Mouse (Mus musculus) forebrain, embryonic 11.5 days (tissue): Measurements from ENCODE around the gene Gm28308. TPM values are rescaled to one million over a fixed set of nuclear protein-coding genes. Genes with fewer than 3 reads are reported as not detected.
A peak's percentile ranks its signal among the peaks of the same experiment; 100 is the strongest.

Source experiments
- ATAC-seq: fragments of 200-750 bp; cut with Nextera tagmentation; replicated peaks from 2 replicates; pipeline ENCODE4 v1.8.0; 2017; ENCODE audit warnings: moderate TSS enrichment; ENCODE audit not compliant: low FRiP score
- DNase-seq: peaks from one replicate; pipeline ENCODE4 v3.0.0-alpha.2; 2017; ENCODE audit warnings: low spot score
- H3K27ac ChIP-seq: fragments of 300-500 bp; sonication (generic); 2 replicates; pipeline ENCODE4 v1.5.1; 2014; ENCODE audit warnings: low read depth, low read length
- H3K27me3 ChIP-seq: fragments of 300-500 bp; sonication (generic); 2 replicates; pipeline ENCODE4 v1.6.1; 2014; ENCODE audit warnings: mild to moderate bottlenecking, low read length, mixed read lengths; ENCODE audit not compliant: control insufficient read depth, insufficient read depth
- H3K36me3 ChIP-seq: fragments of 300-500 bp; sonication (generic); 2 replicates; pipeline ENCODE4 v1.6.1; 2014; ENCODE audit warnings: mild to moderate bottlenecking, low read length, moderate library complexity, mixed read lengths; ENCODE audit not compliant: control insufficient read depth, insufficient read depth
- H3K4me1 ChIP-seq: fragments of 300-500 bp; sonication (generic); replicated peaks from 2 replicates; pipeline ENCODE4 v1.6.1; 2014; ENCODE audit warnings: low read length, mixed read lengths; ENCODE audit not compliant: control insufficient read depth, insufficient read depth
- H3K4me2 ChIP-seq: fragments of 300-500 bp; sonication (generic); 2 replicates; pipeline ENCODE4 v1.6.1; 2014; ENCODE audit warnings: low read depth, mild to moderate bottlenecking, low read length, moderate library complexity, mixed read lengths; ENCODE audit not compliant: severe bottlenecking
- H3K4me3 ChIP-seq: fragments of 300-500 bp; sonication (generic); 2 replicates; pipeline ENCODE4 v1.5.1; 2014; ENCODE audit warnings: low read depth, low read length
- H3K9ac ChIP-seq: fragments of 300-500 bp; sonication (generic); 2 replicates; pipeline ENCODE4 v1.6.1; 2014; ENCODE audit warnings: low read length
- H3K9me3 ChIP-seq: fragments of 300-500 bp; sonication (generic); 2 replicates; pipeline ENCODE4 v1.6.1; 2016; ENCODE audit warnings: low read length, mixed read lengths; ENCODE audit not compliant: control insufficient read depth
- WGBS: fragments of 180-500 bp; shearing (Covaris S2); extraction: QIAGEN DNeasy Blood & Tissue Kit; methylation state at CpG from one replicate; pipeline ENCODE4 v1.1.7; 2014; 5-methylcytosine and 5-hydroxymethylcytosine counted together
- polyA plus RNA-seq: library from polyadenylated mRNA; unstranded; fragments of >200 nt; fragmentation: Nextera tagmentation; extraction: Ambion mirVana; gene quantifications from 2 replicates; pipeline ENCODE4 v1.2.1, GENCODE M21; 2014

The Gm28308 gene
- polyA plus RNA-seq, 1 experiment from 2014 or later = not detected

GRCm38 (mm10) chr6:52235267-52235666, 22.1 kb upstream of the Gm28308 start:
- Histone ChIP-seq H3K27me3 (peaks cover 93% of the 10 kb centered on the region), H3K4me3 (no peak overlapping the region), H3K36me3 (no peaks in the 10 kb centered on the region), H3K9me3 (no peaks in the 10 kb centered on the region), H3K4me1 (0 out of 2 replicates have a peak, but pooled peaks cover 3% of the 10 kb centered on the region), H3K9ac (no peak overlapping the region), H3K4me2 (no peak overlapping the region), H3K27ac (no peak overlapping the region)
- WGBS = 34% methylated on average over 9 of the region's 9 CpGs
- ATAC-seq (no peak), DNase-seq (no peak)

GRCm38 (mm10) chr6:52234428-52235140, 21.4 kb upstream of the Gm28308 start:
- Histone ChIP-seq H3K36me3 (no peaks in the 10 kb centered on the region), H3K9ac (no peak overlapping the region), H3K4me3 (no peak overlapping the region), H3K4me2 (no peak overlapping the region), H3K9me3 (no peaks in the 10 kb centered on the region), H3K4me1 (0 out of 2 replicates have a peak, but pooled peaks cover 3% of the 10 kb centered on the region), H3K27me3 (peaks cover 93% of the 10 kb centered on the region), H3K27ac (no peak overlapping the region)
- DNase-seq (peak; percentile 57), ATAC-seq (no peak)
- 1% methylated on average over 64 of the region's 68 CpGs for WGBS

- H3K27me3 ChIP-seq = peaks cover 95% of the 10 kb centered on the region
- no peak overlapping the region for H3K4me3 ChIP-seq
- no peak overlapping the region for H3K4me2 ChIP-seq
- ATAC-seq = no peak
- H3K4me1 ChIP-seq = 0 out of 2 replicates have a peak, but pooled peaks cover 3% of the 10 kb centered on the region
- H3K9ac ChIP-seq = no peak overlapping the region
- DNase-seq = peak; percentile 64
- no peak overlapping the region for H3K27ac ChIP-seq
- H3K36me3 ChIP-seq = no peaks in the 10 kb centered on the region
- WGBS = under 1% methylated on average over 70 of the region's 70 CpGs
- no peaks in the 10 kb centered on the region for H3K9me3 ChIP-seq
These were observed 20.6 kb upstream of the Gm28308 start for GRCm38 (mm10) chr6:52233546-52234427.

DNA sequence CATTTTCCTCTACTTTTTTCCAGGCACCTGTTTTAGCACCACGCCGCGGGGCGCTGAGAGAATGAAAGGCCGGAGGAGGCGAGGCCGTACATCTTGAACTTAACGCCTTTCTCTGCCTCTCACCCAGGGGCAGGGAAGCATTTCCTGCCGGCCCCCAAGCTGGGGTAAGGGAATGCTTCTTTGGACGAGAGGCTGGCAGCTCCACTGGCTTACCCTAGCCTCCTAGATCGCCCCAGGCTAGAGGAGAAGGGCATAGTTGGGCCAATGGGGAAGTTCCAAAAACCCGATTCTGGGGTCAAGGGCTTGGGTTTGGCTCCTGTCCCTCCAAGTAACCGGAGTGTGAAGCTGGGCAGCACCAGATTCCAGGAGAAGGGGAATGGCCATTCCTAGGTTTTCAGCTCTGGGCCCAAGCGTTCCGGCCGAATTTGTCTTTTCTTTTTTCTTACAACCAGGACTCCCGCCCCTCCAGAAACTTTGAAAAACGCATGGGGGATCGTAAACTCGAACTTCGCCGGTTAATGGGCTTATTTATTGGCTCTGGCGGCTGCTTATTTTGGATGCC, 19.9 kb upstream of the Gm28308 start:
- ATAC-seq = no peak
- no peak overlapping the region for H3K27ac ChIP-seq
- no peaks in the 10 kb centered on the region for H3K36me3 ChIP-seq
- peak; percentile 53 for DNase-seq
- no peak overlapping the region for H3K4me2 ChIP-seq
- peaks cover 96% of the 10 kb centered on the region for H3K27me3 ChIP-seq
- H3K4me3 ChIP-seq = no peak overlapping the region
- H3K4me1 ChIP-seq = 0 out of 2 replicates have a peak, but pooled peaks cover 3% of the 10 kb centered on the region
- WGBS = 3% methylated on average over 23 of the region's 23 CpGs
- H3K9me3 ChIP-seq = no peaks in the 10 kb centered on the region
- H3K9ac ChIP-seq = no peak overlapping the region

DNA sequence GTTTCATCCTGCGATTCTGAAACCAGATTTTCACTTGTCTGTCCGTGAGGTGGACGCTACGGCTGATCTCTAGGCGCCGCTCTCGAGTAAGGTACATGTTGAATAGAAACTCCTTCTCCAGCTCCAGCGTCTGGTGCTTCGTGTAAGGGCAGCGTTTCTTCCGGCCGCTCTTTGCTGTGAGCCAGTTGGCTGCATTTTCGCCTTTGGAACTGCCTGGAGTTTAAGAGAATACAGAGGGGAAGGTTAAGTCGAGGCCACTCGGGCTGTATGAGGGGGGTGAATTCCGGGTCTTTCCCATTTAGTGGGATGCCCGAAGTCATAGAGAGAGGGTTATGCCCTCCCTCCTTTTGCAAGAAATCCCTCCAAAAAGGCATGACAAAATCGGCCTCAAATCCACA, 19.4 kb upstream of the Gm28308 start:
- Histone ChIP-seq H3K4me3 (no peak overlapping the region), H3K27ac (no peak overlapping the region), H3K9me3 (no peaks in the 10 kb centered on the region), H3K27me3 (peaks cover 96% of the 10 kb centered on the region), H3K4me1 (0 out of 2 replicates have a peak, but pooled peaks cover 3% of the 10 kb centered on the region), H3K9ac (no peak overlapping the region), H3K36me3 (no peaks in the 10 kb centered on the region), H3K4me2 (no peak overlapping the region)
- DNase-seq (peak; percentile 66), ATAC-seq (no peak)
- under 1% methylated on average over 18 of the region's 18 CpGs for WGBS

DNA sequence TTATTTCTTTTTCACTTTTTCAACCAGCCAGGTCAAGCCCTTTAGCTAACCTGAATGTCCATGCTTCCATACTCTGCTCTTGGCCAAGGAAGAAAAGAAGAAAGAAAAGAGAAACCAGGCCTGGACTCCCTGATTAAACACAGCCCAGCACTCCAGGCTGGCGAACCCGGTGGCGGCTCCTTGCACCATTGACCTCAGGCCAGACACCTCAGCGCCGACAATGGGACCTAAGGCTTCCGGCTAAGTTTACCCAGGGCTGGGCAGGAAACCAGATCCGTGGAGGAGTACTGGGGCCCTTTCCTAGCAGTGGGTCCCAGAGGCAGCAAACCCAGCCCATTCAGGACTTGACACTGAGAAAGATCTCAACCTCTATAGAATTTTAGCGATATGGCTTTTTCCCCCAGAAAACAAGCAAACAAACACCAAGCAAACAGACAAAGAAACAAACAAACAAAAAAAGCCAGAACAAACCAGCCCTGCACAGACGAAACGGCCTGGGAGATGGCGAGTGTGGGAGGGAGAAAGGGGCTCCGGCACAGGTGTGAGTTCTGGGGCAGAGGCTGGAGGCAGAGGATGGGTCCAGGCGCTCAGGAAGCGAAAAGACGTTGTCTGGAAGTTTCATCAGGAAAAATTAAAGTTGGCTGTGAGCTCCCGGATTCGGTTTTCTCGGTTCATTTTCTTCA, 18.9 kb upstream of the Gm28308 start:
- Histone ChIP-seq H3K27me3 (peaks cover 96% of the 10 kb centered on the region), H3K9me3 (no peaks in the 10 kb centered on the region), H3K27ac (no peak overlapping the region), H3K9ac (no peak overlapping the region), H3K4me2 (no peak overlapping the region), H3K4me1 (0 out of 2 replicates have a peak, but pooled peaks cover 3% of the 10 kb centered on the region), H3K4me3 (no peak overlapping the region), H3K36me3 (no peaks in the 10 kb centered on the region)
- DNase-seq (peak; percentile 65), ATAC-seq (no peak)
- 1% methylated on average over 18 of the region's 18 CpGs for WGBS

DNA sequence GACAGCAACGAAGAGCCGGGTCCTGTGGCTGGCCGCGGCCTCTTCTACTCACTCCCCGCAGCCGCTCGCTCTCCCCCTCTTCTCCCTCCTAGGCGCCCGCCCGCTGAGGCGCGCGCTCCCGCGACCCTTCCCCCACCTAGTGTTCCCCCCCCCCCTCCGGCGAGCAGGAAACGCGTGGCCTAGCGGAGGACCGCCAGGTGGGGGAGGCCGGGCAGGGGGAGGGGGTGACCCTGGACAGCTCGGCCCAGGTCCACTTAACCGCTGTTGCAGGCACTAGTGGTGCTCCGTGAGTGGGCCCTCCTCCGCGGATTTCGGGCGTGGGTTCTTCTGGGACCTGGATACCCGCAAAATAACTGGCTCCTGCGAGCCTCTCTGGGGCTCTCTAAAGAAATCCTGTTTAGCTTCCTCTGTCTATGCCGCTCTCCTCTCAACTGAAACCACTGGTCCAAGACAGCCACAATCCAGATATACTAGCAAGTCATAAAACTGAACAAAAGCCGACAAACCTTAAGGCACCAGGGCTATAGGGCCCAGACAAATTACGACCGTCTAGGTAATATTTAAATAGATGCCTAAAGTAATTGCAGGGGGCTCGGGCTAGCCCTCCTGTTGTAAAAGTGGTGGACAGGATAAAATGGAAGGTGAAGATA, 17.5 kb upstream of the Gm28308 start, which contains the start of gene Hoxa9:
TSS of gene Hoxa9 (minus strand) at position 574 of the 650 bp plus-strand sequence.
- 2% methylated on average over 18 of the region's 36 CpGs for WGBS
- DNase-seq = peak; percentile 67
- ATAC-seq = no peak
- Histone ChIP-seq H3K4me2 (no peak within 1 kb of the TSS), H3K4me3 (no peak within 1 kb of the TSS), H3K9ac (no peak within 1 kb of the TSS), H3K9me3 (no peaks in the 10 kb centered on the region), H3K36me3 (no peaks in the 10 kb centered on the region), H3K27ac (no peak within 1 kb of the TSS), H3K27me3 (peaks cover 96% of the 10 kb centered on the region), H3K4me1 (0 out of 2 replicates have a peak, but pooled peaks cover 3% of the 10 kb centered on the region)
